Mouse (Mus musculus) limb, embryonic 13.5 days (tissue): ENCODE data around the gene Sema3g. TPM values are rescaled to one million over a fixed set of nuclear protein-coding genes. Genes with fewer than 3 reads are reported as not detected.

Source experiments
- ATAC-seq: fragments of 200-750 bp; cut with Nextera tagmentation; 2 replicates; pipeline ENCODE4 v1.8.0; 2017; ENCODE audit warnings: low read depth, moderate number of reproducible peaks, moderate TSS enrichment; ENCODE audit not compliant: low FRiP score
- H3K27ac ChIP-seq: fragments of 300-500 bp; sonication (generic); 2 replicates; pipeline ENCODE4 v1.5.1; 2015; ENCODE audit warnings: inconsistent platforms, mild to moderate bottlenecking, moderate library complexity
- H3K27me3 ChIP-seq: fragments of 300-500 bp; sonication (generic); 2 replicates; pipeline ENCODE4 v1.6.1; 2015; ENCODE audit warnings: mild to moderate bottlenecking, inconsistent platforms
- H3K36me3 ChIP-seq: fragments of 300-500 bp; sonication (generic); 2 replicates; pipeline ENCODE4 v1.6.1; 2015; ENCODE audit warnings: inconsistent platforms, mild to moderate bottlenecking, moderate library complexity
- H3K4me1 ChIP-seq: fragments of 300-500 bp; sonication (generic); 2 replicates; pipeline ENCODE4 v1.6.1; 2015; ENCODE audit warnings: inconsistent platforms
- H3K4me2 ChIP-seq: fragments of 300-500 bp; sonication (generic); replicated peaks from 2 replicates; pipeline ENCODE4 v1.6.1; 2015; ENCODE audit warnings: inconsistent platforms, mild to moderate bottlenecking, moderate library complexity
- H3K4me3 ChIP-seq: fragments of 300-500 bp; sonication (generic); 2 replicates; pipeline ENCODE4 v1.5.1; 2015; ENCODE audit warnings: moderate library complexity, mild to moderate bottlenecking, inconsistent platforms
- H3K9ac ChIP-seq: fragments of 300-500 bp; sonication (generic); 2 replicates; pipeline ENCODE4 v1.6.1; 2015; ENCODE audit warnings: mild to moderate bottlenecking, inconsistent platforms
- H3K9me3 ChIP-seq: fragments of 300-500 bp; sonication (generic); 2 replicates; pipeline ENCODE4 v1.6.1; 2016; ENCODE audit warnings: inconsistent platforms
- WGBS: fragments of 180-500 bp; shearing (Covaris S2); methylation state at CpG from one replicate; pipeline ENCODE4 v1.1.7; 2015; 5-methylcytosine and 5-hydroxymethylcytosine counted together
- polyA plus RNA-seq: library from polyadenylated mRNA; unstranded; fragments of >200 nt; fragmentation: Nextera tagmentation; extraction: Ambion mirVana; gene quantifications from 2 replicates; pipeline ENCODE4 v1.2.1, GENCODE M21; 2015

Gene Sema3g
- polyA plus RNA-seq, 1 experiment from 2014 or later = 1.1 TPM

- Histone ChIP-seq H3K4me1 (0 out of 2 replicates have a peak, but pooled peaks cover 4% of the 10 kb centered on the region), H3K4me2 (no peak overlapping the region), H3K4me3 (no peak overlapping the region), H3K9ac (no peak overlapping the region), H3K9me3 (no peaks in the 10 kb centered on the region), H3K27me3 (no peaks in the 10 kb centered on the region), H3K36me3 (peaks cover 21% of the 10 kb centered on the region), H3K27ac (no peak overlapping the region)
- WGBS = 79% methylated on average over 7 of the region's 7 CpGs
- no peak for ATAC-seq
These were observed 19.6 kb downstream of the Sema3g start for GRCm38 (mm10) chr14:31237101-31237882.

DNA sequence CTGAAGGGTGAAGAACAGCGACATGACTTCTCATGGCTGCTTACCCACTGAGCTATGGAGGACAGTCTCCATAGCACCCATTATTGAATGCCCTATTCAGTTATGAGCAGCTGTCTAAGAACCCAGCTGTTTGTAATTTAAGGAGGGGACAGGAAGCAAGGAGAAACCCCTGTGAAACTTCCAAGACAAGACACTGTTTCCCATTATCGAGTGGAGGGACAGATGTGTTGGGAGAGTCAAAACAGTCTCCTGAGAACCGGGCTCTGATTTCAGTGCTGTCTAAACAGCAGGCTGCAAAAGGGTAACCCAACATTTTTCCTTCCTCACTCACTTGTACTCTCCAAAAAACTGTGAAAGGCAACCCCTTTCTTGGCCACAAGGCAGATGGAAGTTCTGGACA, 22.9 kb downstream of the Sema3g start:
- Histone ChIP-seq H3K4me1 (no peaks in the 10 kb centered on the region), H3K4me2 (no peak overlapping the region), H3K4me3 (no peak overlapping the region), H3K9ac (no peak overlapping the region), H3K27me3 (no peaks in the 10 kb centered on the region), H3K9me3 (no peaks in the 10 kb centered on the region), H3K36me3 (peaks cover 21% of the 10 kb centered on the region), H3K27ac (no peak overlapping the region)
- no peak; the same call in 1 of the 2 replicates for ATAC-seq
- 58% methylated on average over 3 of the region's 3 CpGs for WGBS

DNA sequence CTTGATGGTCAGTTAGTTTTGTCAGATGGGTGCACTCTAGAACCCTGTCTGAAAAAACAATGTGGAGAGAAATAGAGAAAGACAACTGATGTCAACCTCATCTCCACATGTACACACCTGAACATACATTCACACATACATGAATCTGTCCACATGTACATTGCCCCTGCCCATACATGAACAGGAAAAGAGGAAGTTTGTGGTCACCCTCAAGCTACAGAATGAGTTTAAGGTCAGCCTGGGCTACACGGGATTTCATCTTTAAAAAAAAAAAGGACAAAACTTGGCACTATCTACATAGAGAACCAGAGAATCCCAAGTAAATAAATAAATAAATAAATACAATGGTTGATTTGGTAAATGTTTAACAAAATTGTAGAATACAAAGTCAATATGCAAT, 27.1 kb downstream of the Sema3g start:
- no peak overlapping the region for H3K9ac ChIP-seq
- no peaks in the 10 kb centered on the region for H3K9me3 ChIP-seq
- 83% methylated on average over 1 of the region's 1 CpGs for WGBS
- H3K36me3 ChIP-seq = peaks cover 3% of the 10 kb centered on the region; the same call in 1 of the 2 replicates
- no peak for ATAC-seq
- H3K27ac ChIP-seq = no peak overlapping the region
- H3K4me3 ChIP-seq = no peak overlapping the region
- H3K4me1 ChIP-seq = peaks cover 4% of the 10 kb centered on the region
- H3K27me3 ChIP-seq = no peaks in the 10 kb centered on the region
- H3K4me2 ChIP-seq = no peak overlapping the region

- 79% methylated on average over 1 of the region's 1 CpGs for WGBS
- H3K9ac ChIP-seq = no peak overlapping the region
- no peaks in the 10 kb centered on the region for H3K9me3 ChIP-seq
- no peaks in the 10 kb centered on the region for H3K27me3 ChIP-seq
- peaks cover 12% of the 10 kb centered on the region for H3K4me1 ChIP-seq
- no peak overlapping the region for H3K27ac ChIP-seq
- no peak for ATAC-seq
- no peaks in the 10 kb centered on the region for H3K36me3 ChIP-seq
- H3K4me3 ChIP-seq = no peak overlapping the region
- H3K4me2 ChIP-seq = no peak overlapping the region
These were observed 28.3 kb downstream of the Sema3g start for GRCm38 (mm10) chr14:31245946-31246345.

DNA sequence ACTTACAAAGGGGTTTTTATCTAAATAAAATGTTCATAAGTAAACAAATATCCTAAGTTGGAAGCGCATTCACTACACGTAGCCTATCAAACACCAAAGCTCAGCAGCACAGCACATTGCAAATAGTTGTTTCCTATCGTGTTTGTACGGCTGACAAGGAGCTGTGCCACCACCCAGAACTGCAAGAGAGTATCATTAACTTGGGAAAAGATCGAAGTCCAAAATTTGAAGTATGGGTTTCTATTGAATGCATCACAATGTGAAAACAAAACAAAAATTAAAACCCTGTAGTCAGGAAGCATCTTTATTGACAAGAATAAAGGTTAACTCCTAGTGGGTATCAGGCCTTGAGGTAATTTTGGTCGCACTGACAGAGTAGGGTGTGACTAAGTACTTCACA, 30.7 kb downstream of the Sema3g start:
- Histone ChIP-seq H3K4me2 (no peak overlapping the region), H3K4me3 (no peak overlapping the region), H3K9me3 (no peaks in the 10 kb centered on the region), H3K27ac (no peak overlapping the region), H3K36me3 (peaks cover 10% of the 10 kb centered on the region), H3K27me3 (no peaks in the 10 kb centered on the region), H3K9ac (no peak overlapping the region), H3K4me1 (peaks cover 24% of the 10 kb centered on the region)
- ATAC-seq = no peak
- 94% methylated on average over 6 of the region's 6 CpGs for WGBS

- no peaks in the 10 kb centered on the region for H3K27me3 ChIP-seq
- no peaks in the 10 kb centered on the region for H3K9me3 ChIP-seq
- H3K4me1 ChIP-seq = peaks cover 24% of the 10 kb centered on the region
- H3K36me3 ChIP-seq = peaks cover 30% of the 10 kb centered on the region
- H3K27ac ChIP-seq = peak overlapping the region; percentile 90
- ATAC-seq = peak; percentile 85
- H3K9ac ChIP-seq = peak overlapping the region; percentile 99
- 20% methylated on average over 38 of the region's 38 CpGs for WGBS
- H3K4me2 ChIP-seq = peak overlapping the region; percentile 63
- H3K4me3 ChIP-seq = peak overlapping the region; percentile 98
These were observed 32.8 kb downstream of the Sema3g start for GRCm38 (mm10) chr14:31250222-31251083.

GRCm38 (mm10) chr14:31251084-31251604, 33.5 kb downstream of the Sema3g start, which contains the start of the genes Phf7 and Bap1:
Phf7 (minus strand) TSS chr14:31251317.
Bap1 (plus strand) TSS chr14:31251450.
- H3K9me3 ChIP-seq = no peaks in the 10 kb centered on the region
- H3K9ac ChIP-seq = peak within 1 kb of the TSS; percentile 99
- H3K4me3 ChIP-seq = peak within 1 kb of the TSS; percentile 98
- H3K4me2 ChIP-seq = peak within 1 kb of the TSS; percentile 90
- H3K36me3 ChIP-seq = peaks cover 37% of the 10 kb centered on the region
- H3K4me1 ChIP-seq = peaks cover 24% of the 10 kb centered on the region
- peak within 1 kb of the TSS; percentile 90 for H3K27ac ChIP-seq
- no peaks in the 10 kb centered on the region for H3K27me3 ChIP-seq
- under 1% methylated on average over 75 of the region's 75 CpGs for WGBS
- peak; percentile 92 for ATAC-seq

GRCm38 (mm10) chr14:31251626-31252025, 34.0 kb downstream of the Sema3g start:
- H3K9me3 ChIP-seq = no peaks in the 10 kb centered on the region
- H3K27me3 ChIP-seq = no peaks in the 10 kb centered on the region
- no peak; the same call in 1 of the 2 replicates for ATAC-seq
- H3K36me3 ChIP-seq = peaks cover 42% of the 10 kb centered on the region
- 0 out of 2 replicates have a peak overlapping the region, but pooled peaks have one; percentile 22 for H3K27ac ChIP-seq
- H3K4me2 ChIP-seq = peak overlapping the region; percentile 90
- peak overlapping the region; percentile 98 for H3K4me3 ChIP-seq
- peak overlapping the region; percentile 99 for H3K9ac ChIP-seq
- WGBS = 1% methylated on average over 18 of the region's 18 CpGs
- H3K4me1 ChIP-seq = peaks cover 24% of the 10 kb centered on the region

GRCm38 (mm10) chr14:31252091-31252490, 34.4 kb downstream of the Sema3g start:
- WGBS = 79% methylated on average over 5 of the region's 5 CpGs
- H3K36me3 ChIP-seq = peaks cover 46% of the 10 kb centered on the region

GRCm38 (mm10) chr14:31258476-31259050, 40.9 kb downstream of the Sema3g start:
- no peak overlapping the region for H3K9ac ChIP-seq
- H3K36me3 ChIP-seq = peaks cover 98% of the 10 kb centered on the region
- no peaks in the 10 kb centered on the region for H3K27me3 ChIP-seq
- no peak for ATAC-seq
- no peak overlapping the region for H3K4me3 ChIP-seq
- H3K4me2 ChIP-seq = no peak overlapping the region
- 93% methylated on average over 14 of the region's 14 CpGs for WGBS
- H3K27ac ChIP-seq = no peak overlapping the region
- H3K9me3 ChIP-seq = no peaks in the 10 kb centered on the region
- no peaks in the 10 kb centered on the region for H3K4me1 ChIP-seq

More at GRCm38 (mm10) chr14:31252091-31252490, 34.4 kb downstream of the Sema3g start:
- peak overlapping the region; percentile 98 for H3K4me3 ChIP-seq
- peaks cover 24% of the 10 kb centered on the region for H3K4me1 ChIP-seq
- peak overlapping the region; percentile 90 for H3K4me2 ChIP-seq
- H3K9ac ChIP-seq = peak overlapping the region; percentile 99
- H3K9me3 ChIP-seq = no peaks in the 10 kb centered on the region
- H3K27ac ChIP-seq = no peak overlapping the region
- ATAC-seq = no peak
- H3K27me3 ChIP-seq = no peaks in the 10 kb centered on the region

DNA sequence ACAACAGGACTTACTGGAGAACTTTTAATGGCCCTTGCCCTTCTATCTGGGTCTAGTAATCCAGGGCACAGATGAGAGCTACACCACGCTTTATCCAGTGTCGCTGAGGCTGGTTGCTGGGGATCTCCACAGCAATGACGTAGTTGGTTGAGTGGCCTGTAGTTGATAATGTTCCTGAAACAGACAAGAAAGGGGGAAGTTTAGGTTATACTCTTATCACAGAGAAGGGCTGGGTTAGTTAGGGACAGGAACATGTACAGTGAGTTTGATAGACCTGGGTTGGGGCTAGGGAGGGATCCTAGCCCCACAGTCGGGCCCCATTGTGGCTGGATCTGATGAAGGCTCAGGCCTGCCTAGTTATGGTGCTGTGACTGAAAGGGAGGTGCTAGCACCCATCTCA, 42.7 kb downstream of the Sema3g start:
- no peaks in the 10 kb centered on the region for H3K9me3 ChIP-seq
- H3K36me3 ChIP-seq = peaks cover 85% of the 10 kb centered on the region
- no peak overlapping the region for H3K4me2 ChIP-seq
- no peak overlapping the region for H3K4me3 ChIP-seq
- H3K9ac ChIP-seq = no peak overlapping the region
- H3K4me1 ChIP-seq = peaks cover 9% of the 10 kb centered on the region
- ATAC-seq = no peak
- H3K27ac ChIP-seq = no peak overlapping the region
- 91% methylated on average over 4 of the region's 4 CpGs for WGBS
- H3K27me3 ChIP-seq = no peaks in the 10 kb centered on the region
